Mouse (Mus musculus): ENCODE results near the gene Rab5if. TPM values are rescaled to one million over a fixed set of nuclear protein-coding genes. Genes with fewer than 3 reads are reported as not detected.

The Rab5if gene
- polyA plus RNA-seq, 1 experiment = 118 TPM

DNA sequence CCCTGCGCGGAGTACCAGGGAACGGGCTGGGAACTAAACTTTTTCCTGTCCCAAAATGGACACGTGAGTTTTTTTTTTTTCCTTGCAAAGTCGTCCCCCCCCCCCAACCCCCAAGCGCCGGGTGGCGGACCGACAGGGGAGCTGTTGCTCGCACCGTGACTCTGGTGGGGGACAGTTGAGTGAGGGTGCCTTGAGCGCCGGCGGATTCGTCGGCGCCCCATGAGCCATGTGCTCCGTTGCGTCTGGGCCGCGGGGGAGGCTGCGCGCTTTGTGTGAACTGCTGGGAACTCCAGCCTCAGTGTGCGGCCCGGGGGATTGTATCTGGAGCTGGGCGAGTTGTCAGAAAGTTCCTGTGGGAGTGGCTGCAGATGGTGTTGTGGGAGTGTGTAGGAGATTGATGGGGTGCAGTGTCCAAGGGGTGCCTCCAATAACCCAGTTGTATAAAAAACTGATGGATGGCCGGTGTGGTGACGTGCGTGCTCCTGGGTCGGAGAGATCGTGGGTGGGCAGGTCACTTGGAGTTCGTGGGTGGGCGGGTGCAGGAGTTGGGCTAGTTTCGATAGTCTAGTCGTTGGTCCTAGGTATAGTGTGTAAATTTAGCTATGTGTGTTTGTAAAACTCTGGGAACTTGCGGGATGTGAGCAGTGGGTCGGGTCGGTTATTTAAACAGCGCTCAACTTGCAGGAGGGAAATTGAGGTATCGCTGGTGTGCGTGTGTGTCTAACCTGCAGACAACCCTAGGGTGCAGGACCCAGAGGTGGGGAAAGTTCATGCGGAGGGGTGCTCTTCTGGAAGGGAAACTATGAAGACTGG, 21.7 kb upstream of the Rab5if start:
- TF ChIP-seq CTCF (IDR thresholded peaks at IDR 0.05; ENCODE audit: borderline replicate concordance, extremely low read depth, insufficient read depth, insufficient read length) (no peak), POLR2A (IDR thresholded peaks at IDR 0.05; ENCODE audit: borderline replicate concordance, extremely low read depth, insufficient read depth, insufficient read length, poor library complexity, severe bottlenecking) (0 out of 2 replicates have a peak, but pooled peaks have one; percentile 1)
- peak; percentile 73 for DNase-seq (ENCODE audit: low read depth)

- TF ChIP-seq POLR2A (IDR thresholded peaks at IDR 0.05; ENCODE audit: borderline replicate concordance, extremely low read depth, insufficient read depth, insufficient read length, poor library complexity, severe bottlenecking) (no peak), CTCF (IDR thresholded peaks at IDR 0.05; ENCODE audit: borderline replicate concordance, extremely low read depth, insufficient read depth, insufficient read length) (no peak)
- DNase-seq (ENCODE audit: low read depth) = peak; percentile 93
Measured at GRCm38 (mm10) chr2:156841841-156842706, 20.9 kb upstream of the Rab5if start.

GRCm38 (mm10) chr2:156842711-156843110, 20.2 kb upstream of the Rab5if start:
- no peak for TF ChIP-seq CTCF (IDR thresholded peaks at IDR 0.05; ENCODE audit: borderline replicate concordance, extremely low read depth, insufficient read depth, insufficient read length)
- TF ChIP-seq POLR2A (IDR thresholded peaks at IDR 0.05; ENCODE audit: borderline replicate concordance, extremely low read depth, insufficient read depth, insufficient read length, poor library complexity, severe bottlenecking) = no peak
- DNase-seq (ENCODE audit: low read depth) = peak; percentile 37

GRCm38 (mm10) chr2:156843331-156843730, 19.6 kb upstream of the Rab5if start:
- TF ChIP-seq POLR2A (IDR thresholded peaks at IDR 0.05; ENCODE audit: borderline replicate concordance, extremely low read depth, insufficient read depth, insufficient read length, poor library complexity, severe bottlenecking) (no peak), CTCF (IDR thresholded peaks at IDR 0.05; ENCODE audit: borderline replicate concordance, extremely low read depth, insufficient read depth, insufficient read length) (no peak)
- DNase-seq (ENCODE audit: low read depth) = peak; percentile 24

- DNase-seq (ENCODE audit: low read depth) = peak; percentile 43
- TF ChIP-seq CTCF (IDR thresholded peaks at IDR 0.05; ENCODE audit: borderline replicate concordance, extremely low read depth, insufficient read depth, insufficient read length) = no peak
- no peak for TF ChIP-seq POLR2A (IDR thresholded peaks at IDR 0.05; ENCODE audit: borderline replicate concordance, extremely low read depth, insufficient read depth, insufficient read length, poor library complexity, severe bottlenecking)
Measured at GRCm38 (mm10) chr2:156844715-156845114, 18.2 kb upstream of the Rab5if start.

DNA sequence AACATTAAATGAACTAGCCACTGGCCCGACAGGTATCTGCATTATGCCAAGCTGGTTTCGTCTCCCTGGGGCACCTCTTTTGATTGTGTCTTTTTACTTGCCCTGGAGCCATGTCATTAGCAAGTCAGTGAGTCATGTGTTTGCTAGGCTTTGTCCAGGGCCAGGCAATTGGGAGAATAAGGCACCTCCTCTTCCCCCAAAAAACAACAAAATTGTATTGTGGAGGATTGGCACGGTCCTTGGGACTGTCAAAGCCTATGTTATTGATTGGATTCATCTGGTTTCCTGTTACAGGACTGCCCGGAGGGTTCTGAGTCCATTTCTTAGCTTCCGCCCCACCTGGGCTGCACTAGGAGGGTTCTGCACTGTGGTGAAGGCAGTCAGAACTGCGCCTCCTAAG, 15.3 kb upstream of the Rab5if start:
- peak; percentile 19 for DNase-seq (ENCODE audit: low read depth)
- TF ChIP-seq POLR2A (IDR thresholded peaks at IDR 0.05; ENCODE audit: borderline replicate concordance, extremely low read depth, insufficient read depth, insufficient read length, poor library complexity, severe bottlenecking) = no peak
- no peak for TF ChIP-seq CTCF (IDR thresholded peaks at IDR 0.05; ENCODE audit: borderline replicate concordance, extremely low read depth, insufficient read depth, insufficient read length)

DNA sequence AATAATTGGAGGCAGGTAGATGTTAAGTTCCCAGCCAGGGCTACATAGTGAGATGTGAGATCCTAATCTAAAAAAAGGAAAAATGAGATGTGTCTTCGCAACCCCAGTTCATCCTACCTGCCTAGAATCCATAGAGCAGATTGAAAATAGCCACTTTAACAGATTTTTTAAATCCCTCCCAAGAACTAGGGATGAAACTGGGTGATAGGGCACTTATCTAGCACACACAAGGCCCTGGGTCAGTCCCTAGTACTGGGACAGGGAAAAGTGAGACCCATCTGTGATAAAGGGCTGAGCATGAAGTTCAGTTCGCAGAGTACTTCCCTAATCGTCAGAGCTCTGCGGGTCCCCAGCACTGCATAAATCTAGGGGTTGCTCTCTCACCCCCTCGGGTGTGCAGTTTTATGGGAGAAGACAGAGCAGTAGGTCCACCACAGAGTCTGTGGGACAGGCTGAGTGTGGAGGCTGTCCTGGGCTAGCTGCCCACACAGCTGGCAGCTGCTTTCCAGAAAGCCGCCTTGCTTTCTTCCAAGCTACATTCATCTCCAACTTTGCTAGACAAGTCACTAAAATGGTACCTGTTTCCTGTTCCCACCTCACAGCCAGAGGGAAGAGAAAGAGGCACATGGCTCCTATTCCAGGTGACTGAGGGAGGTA, 14.3 kb upstream of the Rab5if start:
- DNase-seq (ENCODE audit: low read depth) = no peak
- TF ChIP-seq CTCF (IDR thresholded peaks at IDR 0.05; ENCODE audit: borderline replicate concordance, extremely low read depth, insufficient read depth, insufficient read length) (no peak), POLR2A (IDR thresholded peaks at IDR 0.05; ENCODE audit: borderline replicate concordance, extremely low read depth, insufficient read depth, insufficient read length, poor library complexity, severe bottlenecking) (no peak)

- TF ChIP-seq CTCF (IDR thresholded peaks at IDR 0.05; ENCODE audit: borderline replicate concordance, extremely low read depth, insufficient read depth, insufficient read length) = no peak
- no peak for TF ChIP-seq POLR2A (IDR thresholded peaks at IDR 0.05; ENCODE audit: borderline replicate concordance, extremely low read depth, insufficient read depth, insufficient read length, poor library complexity, severe bottlenecking)
- DNase-seq (ENCODE audit: low read depth) = no peak
Measured at GRCm38 (mm10) chr2:156850505-156850904, 12.4 kb upstream of the Rab5if start.

GRCm38 (mm10) chr2:156853584-156853983, 9.3 kb upstream of the Rab5if start:
- DNase-seq (ENCODE audit: low read depth) = peak; percentile 24

GRCm38 (mm10) chr2:156853999-156854771, 8.7 kb upstream of the Rab5if start:
- TF ChIP-seq CTCF (IDR thresholded peaks at IDR 0.05; ENCODE audit: borderline replicate concordance, extremely low read depth, insufficient read depth, insufficient read length) = peak; percentile 49; the same call in 1 of the 2 replicates
- peak; percentile 86 for DNase-seq (ENCODE audit: low read depth)

GRCm38 (mm10) chr2:156856311-156856710, 6.6 kb upstream of the Rab5if start:
- TF ChIP-seq POLR2A (IDR thresholded peaks at IDR 0.05; ENCODE audit: borderline replicate concordance, extremely low read depth, insufficient read depth, insufficient read length, poor library complexity, severe bottlenecking) = no peak
- TF ChIP-seq CTCF (IDR thresholded peaks at IDR 0.05; ENCODE audit: borderline replicate concordance, extremely low read depth, insufficient read depth, insufficient read length) = no peak
- no peak for DNase-seq (ENCODE audit: low read depth)

All from brain, embryonic 14.5 days (tissue).